Mouse (Mus musculus) hindbrain, embryonic 10.5 days (tissue): ENCODE results near the gene Gdf9. TPM values are rescaled to one million over a fixed set of nuclear protein-coding genes. Genes with fewer than 3 reads are reported as not detected.

Experiments
- DNase-seq: peaks from one replicate; pipeline ENCODE4 v3.0.0-alpha.2; 2017; ENCODE audit warnings: low spot score
- H3K27ac ChIP-seq: fragments of 300-500 bp; sonication (generic); 2 replicates; pipeline ENCODE4 v1.5.1; 2016; ENCODE audit warnings: mild to moderate bottlenecking, moderate library complexity
- H3K27me3 ChIP-seq: fragments of 300-500 bp; sonication (generic); 2 replicates; pipeline ENCODE4 v1.6.1; 2016; ENCODE audit warnings: mild to moderate bottlenecking; ENCODE audit not compliant: poor library complexity, insufficient read depth, severe bottlenecking
- H3K36me3 ChIP-seq: fragments of 300-500 bp; sonication (generic); 2 replicates; pipeline ENCODE4 v1.6.1; 2016; ENCODE audit warnings: mild to moderate bottlenecking, moderate library complexity
- H3K4me1 ChIP-seq: fragments of 300-500 bp; sonication (generic); replicated peaks from 2 replicates; pipeline ENCODE4 v1.6.1; 2016; ENCODE audit warnings: mild to moderate bottlenecking
- H3K4me3 ChIP-seq: fragments of 300-500 bp; sonication (generic); 2 replicates; pipeline ENCODE4 v1.5.1; 2016; ENCODE audit warnings: mild to moderate bottlenecking, moderate library complexity
- H3K9me3 ChIP-seq: fragments of 300-500 bp; sonication (generic); 2 replicates; pipeline ENCODE4 v1.6.1; 2016; ENCODE audit warnings: mild to moderate bottlenecking, moderate library complexity
- WGBS: fragments of 180-500 bp; shearing (Covaris S2); methylation state at CpG from one replicate; pipeline ENCODE4 v1.1.7; 2016; 5-methylcytosine and 5-hydroxymethylcytosine counted together
- polyA plus RNA-seq: library from polyadenylated mRNA; unstranded; fragments of >200 nt; fragmentation: Nextera tagmentation; extraction: Ambion mirVana; gene quantifications from 2 replicates; pipeline ENCODE4 v1.2.1, GENCODE M21; 2016

The Gdf9 gene
- polyA plus RNA-seq, 1 experiment from 2014 or later, result 2.9 TPM

DNA sequence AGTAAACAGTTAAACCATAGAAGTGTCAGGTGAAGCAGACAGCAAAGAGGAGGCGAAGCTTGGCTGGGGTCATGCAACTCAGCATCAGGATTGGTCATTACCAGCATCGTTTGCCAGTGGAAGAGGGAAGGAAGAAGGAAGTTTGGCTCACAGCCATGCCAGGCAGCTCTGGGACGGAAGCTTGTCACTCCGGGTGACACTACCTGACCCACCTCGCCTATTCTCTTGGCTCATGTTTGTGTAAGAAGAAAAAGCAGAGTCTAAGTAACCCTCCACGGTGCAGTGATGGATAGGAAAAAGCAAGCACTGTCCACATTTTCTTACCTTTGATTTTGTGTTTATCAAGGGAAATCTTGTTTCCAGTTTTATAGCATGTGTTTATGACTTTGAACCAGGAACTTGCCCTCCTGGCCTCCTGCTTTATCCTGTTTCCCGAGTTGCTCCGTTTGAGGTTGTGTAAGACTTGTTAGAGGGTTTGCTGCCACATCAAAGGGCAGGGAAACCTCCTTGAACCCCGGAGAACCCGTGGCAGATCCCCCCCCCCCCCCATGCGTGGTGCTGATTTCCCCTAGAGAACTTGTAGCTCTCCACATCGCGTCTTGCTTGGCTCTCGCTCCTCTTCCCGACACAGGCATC lies 19.4 kb downstream of the Gdf9 start:
- H3K9me3 ChIP-seq, result no peaks in the 10 kb centered on the region
- 67% methylated on average over 15 of the region's 15 CpGs for WGBS

GRCm38 (mm10) chr11:53451361-53451760 lies 20.5 kb downstream of the Gdf9 start:
- WGBS, result 63% methylated on average over 2 of the region's 2 CpGs
- H3K27me3 ChIP-seq, result peaks cover 26% of the 10 kb centered on the region
- H3K4me3 ChIP-seq, result no peak overlapping the region
- H3K36me3 ChIP-seq, result no peaks in the 10 kb centered on the region
- H3K9me3 ChIP-seq, result no peaks in the 10 kb centered on the region
- no peaks in the 10 kb centered on the region for H3K4me1 ChIP-seq
- H3K27ac ChIP-seq, result no peak overlapping the region
- no peak for DNase-seq

More for the DNA sequence above, 19.4 kb downstream of the Gdf9 start:
- peaks cover 15% of the 10 kb centered on the region for H3K27me3 ChIP-seq
- no peaks in the 10 kb centered on the region for H3K4me1 ChIP-seq
- no peak overlapping the region for H3K4me3 ChIP-seq
- H3K36me3 ChIP-seq, result no peaks in the 10 kb centered on the region
- no peak for DNase-seq
- H3K27ac ChIP-seq, result no peak overlapping the region

- DNase-seq, result no peak
- Histone ChIP-seq H3K27me3 (peaks cover 36% of the 10 kb centered on the region), H3K27ac (no peak overlapping the region), H3K4me1 (peaks cover 7% of the 10 kb centered on the region), H3K4me3 (no peak overlapping the region), H3K9me3 (no peaks in the 10 kb centered on the region), H3K36me3 (no peaks in the 10 kb centered on the region)
- WGBS, result 95% methylated on average over 9 of the region's 9 CpGs
Measured at GRCm38 (mm10) chr11:53452396-53452795, 21.6 kb downstream of the Gdf9 start.

- 88% methylated on average over 5 of the region's 5 CpGs for WGBS
- DNase-seq, result no peak
- Histone ChIP-seq H3K9me3 (no peaks in the 10 kb centered on the region), H3K4me1 (peaks cover 10% of the 10 kb centered on the region), H3K36me3 (no peaks in the 10 kb centered on the region), H3K27ac (no peak overlapping the region), H3K4me3 (no peak overlapping the region), H3K27me3 (peaks cover 42% of the 10 kb centered on the region)
Measured at GRCm38 (mm10) chr11:53453031-53453430, 22.2 kb downstream of the Gdf9 start.

DNA sequence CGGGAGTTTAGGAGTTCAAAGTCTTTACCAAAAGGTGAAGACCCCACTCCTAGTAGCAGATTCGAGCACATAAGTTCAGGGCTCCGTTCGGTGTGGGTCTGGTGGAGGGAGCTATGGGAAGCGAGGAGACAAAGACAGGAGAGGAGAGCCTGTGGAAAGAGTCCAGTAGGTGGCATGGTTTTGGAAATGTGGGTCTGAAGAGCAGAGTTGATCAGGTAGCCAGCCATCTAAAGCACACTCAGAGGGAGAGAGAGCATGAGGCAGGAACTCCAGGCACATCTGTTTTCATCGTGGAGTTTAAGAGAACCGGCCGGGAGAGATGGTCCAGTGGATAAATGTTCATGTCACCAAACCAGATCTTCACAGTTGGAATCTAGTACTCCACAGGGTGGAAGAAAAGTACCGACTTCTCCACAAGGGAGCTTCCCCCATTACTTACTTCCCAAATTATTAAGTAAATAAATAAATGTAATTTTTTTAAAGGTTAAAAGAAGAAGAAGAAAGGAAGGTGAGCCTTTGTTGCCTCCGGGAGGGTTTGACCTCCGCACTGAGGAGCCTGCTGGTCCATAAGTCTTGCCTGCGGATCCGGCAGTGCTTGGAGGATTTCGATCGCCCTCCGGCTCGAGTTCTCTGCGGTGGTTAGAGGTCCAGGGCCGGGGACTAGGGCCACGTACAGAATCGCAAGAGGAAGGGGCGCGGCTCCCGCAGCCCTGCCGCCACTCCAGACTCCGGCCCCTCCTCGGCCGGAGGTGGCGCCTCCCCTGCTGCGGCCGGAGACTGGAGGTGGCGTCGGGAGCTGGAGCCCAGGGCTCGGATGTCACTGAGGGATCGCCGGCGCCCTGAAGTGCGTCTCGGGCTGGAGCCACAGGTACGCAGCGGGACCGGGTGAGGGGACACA lies 25.9 kb downstream of the Gdf9 start, which contains the start of the genes Gm10447 and Shroom1:
Gene Gm10447, minus strand, starts transcription at position 637 of the 898 bp plus-strand sequence.
Gene Shroom1, plus strand, starts transcription at position 732 of the 898 bp plus-strand sequence.
- peak within 1 kb of the TSS; percentile 79 for H3K27ac ChIP-seq
- H3K36me3 ChIP-seq, result no peaks in the 10 kb centered on the region
- DNase-seq, result peak; percentile 64
- no peaks in the 10 kb centered on the region for H3K9me3 ChIP-seq
- 4% methylated on average over 42 of the region's 42 CpGs for WGBS
- H3K4me1 ChIP-seq, result peaks cover 14% of the 10 kb centered on the region
- H3K27me3 ChIP-seq, result peaks cover 72% of the 10 kb centered on the region
- peak within 1 kb of the TSS; percentile 62 for H3K4me3 ChIP-seq

GRCm38 (mm10) chr11:53457372-53457954 lies 26.6 kb downstream of the Gdf9 start:
- WGBS, result 4% methylated on average over 29 of the region's 29 CpGs
- Histone ChIP-seq H3K27ac (peak overlapping the region; percentile 79), H3K9me3 (no peaks in the 10 kb centered on the region), H3K36me3 (no peaks in the 10 kb centered on the region), H3K27me3 (peaks cover 79% of the 10 kb centered on the region), H3K4me1 (peaks cover 18% of the 10 kb centered on the region), H3K4me3 (peak overlapping the region; percentile 62)
- DNase-seq, result no peak

DNA sequence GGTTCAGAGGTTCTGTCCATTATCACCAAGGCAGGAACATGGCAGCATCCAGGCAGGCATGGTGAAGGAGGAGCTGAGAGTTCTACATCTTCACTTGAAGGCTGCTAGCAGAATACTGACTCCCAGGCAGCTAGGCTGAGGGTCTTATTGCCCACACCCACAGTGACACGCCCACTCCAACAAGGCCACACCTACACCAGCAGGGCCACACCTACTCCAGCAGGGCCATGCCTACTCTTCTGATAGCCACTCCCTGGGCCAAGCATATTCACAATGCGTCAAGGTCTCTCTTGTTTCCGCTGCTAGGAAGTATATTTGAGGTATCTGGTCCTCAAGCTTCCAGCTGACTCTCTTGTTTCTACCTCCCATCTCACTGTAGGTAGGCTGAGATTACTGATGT lies 28.2 kb downstream of the Gdf9 start:
- no peak for DNase-seq
- Histone ChIP-seq H3K4me1 (peaks cover 31% of the 10 kb centered on the region), H3K27me3 (peaks cover 94% of the 10 kb centered on the region), H3K27ac (no peak overlapping the region), H3K9me3 (no peaks in the 10 kb centered on the region), H3K36me3 (no peaks in the 10 kb centered on the region), H3K4me3 (no peak overlapping the region)
- 63% methylated on average over 3 of the region's 3 CpGs for WGBS

GRCm38 (mm10) chr11:53460192-53460591 lies 29.4 kb downstream of the Gdf9 start:
- H3K27ac ChIP-seq, result no peak overlapping the region
- 89% methylated on average over 3 of the region's 3 CpGs for WGBS
- no peak for DNase-seq

GRCm38 (mm10) chr11:53461727-53462126 lies 30.9 kb downstream of the Gdf9 start:
- DNase-seq, result no peak
- 25% methylated on average over 5 of the region's 5 CpGs for whole genome bisulfite sequencing
- H3K27me3 ChIP-seq, result peaks cover 100% of the 10 kb centered on the region
- peaks cover 40% of the 10 kb centered on the region for H3K4me1 ChIP-seq
- no peak overlapping the region for H3K4me3 ChIP-seq
- no peak overlapping the region for H3K27ac ChIP-seq
- H3K36me3 ChIP-seq, result no peaks in the 10 kb centered on the region
- H3K9me3 ChIP-seq, result peaks cover 7% of the 10 kb centered on the region; the same call in 1 of the 2 replicates

More at GRCm38 (mm10) chr11:53460192-53460591, 29.4 kb downstream of the Gdf9 start:
- H3K4me1 ChIP-seq, result peaks cover 33% of the 10 kb centered on the region
- peaks cover 99% of the 10 kb centered on the region for H3K27me3 ChIP-seq
- no peak overlapping the region for H3K4me3 ChIP-seq
- H3K9me3 ChIP-seq, result peaks cover 7% of the 10 kb centered on the region; the same call in 1 of the 2 replicates
- no peaks in the 10 kb centered on the region for H3K36me3 ChIP-seq

DNA sequence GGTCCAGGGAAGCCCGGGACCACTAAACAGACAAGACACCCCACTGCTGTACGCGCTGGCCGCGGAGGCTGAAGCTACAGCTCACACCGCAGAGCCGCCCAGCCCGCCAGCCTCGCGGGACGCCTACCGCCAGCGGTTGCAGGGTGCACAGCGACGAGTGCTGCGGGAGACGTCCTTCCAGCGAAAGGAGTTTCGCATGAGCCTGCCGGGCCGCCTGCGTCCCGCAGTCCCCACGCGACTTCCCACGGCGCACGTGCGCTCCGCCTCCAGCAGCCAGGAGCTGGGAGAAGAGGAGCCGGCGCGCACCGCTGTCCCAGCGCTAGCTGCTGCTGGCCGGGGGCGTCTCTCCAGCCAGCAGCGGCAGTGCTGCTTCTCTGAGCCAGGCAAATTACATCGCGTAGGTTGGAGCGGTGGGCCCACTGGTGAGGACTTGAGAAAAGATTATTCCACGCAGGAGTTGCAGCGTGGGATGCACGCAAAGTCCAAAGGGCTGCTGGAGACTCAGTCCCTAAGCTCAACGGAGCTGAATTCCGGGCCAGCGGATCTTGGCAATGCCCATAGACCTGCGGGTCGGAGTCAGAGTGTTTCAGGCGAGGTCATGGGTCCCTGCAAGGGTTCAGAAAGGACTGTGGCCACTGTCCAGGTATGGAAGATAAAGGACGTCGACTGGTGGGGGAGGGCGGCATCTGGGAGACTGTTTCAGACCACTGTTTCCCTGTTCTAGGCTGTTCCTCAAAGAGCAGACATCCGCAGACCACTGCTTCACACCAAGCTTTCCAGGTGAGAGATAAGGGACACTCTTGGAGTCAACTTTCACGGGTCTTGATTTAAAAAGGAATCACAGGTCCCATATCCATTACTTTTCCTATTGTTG lies 33.0 kb downstream of the Gdf9 start:
- Histone ChIP-seq H3K4me3 (peak overlapping the region; percentile 53), H3K36me3 (no peaks in the 10 kb centered on the region)
- 5% methylated on average over 55 of the region's 55 CpGs for WGBS

DNA sequence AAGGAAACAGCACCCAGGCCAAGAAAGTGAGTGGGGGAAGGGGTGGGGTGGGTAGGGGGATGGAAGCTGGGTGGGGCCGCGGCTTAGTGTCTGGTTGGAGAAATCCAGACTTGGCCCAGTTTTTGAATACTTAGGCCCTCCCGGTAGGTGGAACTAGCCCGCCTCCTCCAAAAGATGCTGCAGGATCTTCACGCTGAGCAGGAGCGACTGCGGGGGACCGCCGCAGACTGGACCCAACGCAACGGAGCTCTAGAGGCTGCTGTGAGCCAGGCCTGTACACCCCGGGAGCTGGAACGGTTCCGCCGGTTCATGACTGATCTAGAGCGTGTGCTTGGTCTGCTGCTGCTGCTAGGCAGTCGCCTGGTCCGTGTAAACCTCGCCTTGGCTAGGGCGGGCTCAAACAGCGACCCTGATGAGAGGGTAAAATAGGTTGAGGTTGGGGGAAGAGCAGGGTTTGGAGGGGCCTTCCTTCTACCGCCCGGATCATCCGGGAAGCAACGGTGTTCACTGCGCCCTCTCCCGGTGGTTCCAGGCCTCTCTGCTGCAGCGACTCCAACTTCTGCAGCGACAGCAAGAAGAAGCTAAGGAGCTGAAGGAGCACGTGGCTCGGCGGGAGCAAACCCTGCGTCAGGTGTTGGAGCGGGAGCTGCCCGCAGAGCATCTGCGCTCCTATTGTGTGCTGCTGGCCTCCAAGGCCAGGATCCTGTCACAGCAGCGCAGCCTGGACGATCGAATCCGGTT lies 35.6 kb downstream of the Gdf9 start:
- no peaks in the 10 kb centered on the region for H3K36me3 ChIP-seq
- H3K4me1 ChIP-seq, result peaks cover 58% of the 10 kb centered on the region
- DNase-seq, result peak; percentile 85
- H3K4me3 ChIP-seq, result peak overlapping the region; percentile 45
- H3K27me3 ChIP-seq, result peaks cover 97% of the 10 kb centered on the region
- H3K27ac ChIP-seq, result peak overlapping the region; percentile 56; the same call in 1 of the 2 replicates
- 6% methylated on average over 40 of the region's 40 CpGs for WGBS
- peaks cover 7% of the 10 kb centered on the region; the same call in 1 of the 2 replicates for H3K9me3 ChIP-seq

More for the DNA sequence above, 33.0 kb downstream of the Gdf9 start:
- DNase-seq, result peak; percentile 57
- H3K9me3 ChIP-seq, result peaks cover 7% of the 10 kb centered on the region; the same call in 1 of the 2 replicates
- peaks cover 35% of the 10 kb centered on the region for H3K4me1 ChIP-seq
- 0 out of 2 replicates have a peak overlapping the region, but pooled peaks have one; percentile 3 for H3K27ac ChIP-seq
- H3K27me3 ChIP-seq, result peaks cover 100% of the 10 kb centered on the region
